Mouse (Mus musculus): ENCODE data around the gene Fchsd2. TPM values are rescaled to one million over a fixed set of nuclear protein-coding genes. Genes with fewer than 3 reads are reported as not detected.

Gene Fchsd2
- polyA plus RNA-seq, 1 experiment from 2014 or later = 35.5 TPM

- Histone ChIP-seq H3K4me3 (ENCODE audit: low read length) (no peak overlapping the region), H3K9me3 (ENCODE audit: control insufficient read depth, low read length) (no peaks in the 10 kb centered on the region), H3K27me3 (ENCODE audit: control insufficient read depth, insufficient read depth, low read length) (no peaks in the 10 kb centered on the region), H3K4me2 (replicated peaks; ENCODE audit: low read depth, low read length) (no peak overlapping the region), H3K4me1 (ENCODE audit: control insufficient read depth, insufficient read depth, low read length) (peaks cover 7% of the 10 kb centered on the region), H3K27ac (ENCODE audit: low read depth, low read length) (no peak overlapping the region), H3K9ac (ENCODE audit: low read depth, low read length) (no peak overlapping the region), H3K36me3 (ENCODE audit: control insufficient read depth, insufficient read depth, low read length) (no peaks in the 10 kb centered on the region)
- no peak for ATAC-seq (ENCODE audit: low FRiP score, low TSS enrichment)
- 48% methylated on average over 6 of the region's 6 CpGs for WGBS
These were observed 231.7 kb downstream of the Fchsd2 start for GRCm38 (mm10) chr7:101324142-101324962.

DNA sequence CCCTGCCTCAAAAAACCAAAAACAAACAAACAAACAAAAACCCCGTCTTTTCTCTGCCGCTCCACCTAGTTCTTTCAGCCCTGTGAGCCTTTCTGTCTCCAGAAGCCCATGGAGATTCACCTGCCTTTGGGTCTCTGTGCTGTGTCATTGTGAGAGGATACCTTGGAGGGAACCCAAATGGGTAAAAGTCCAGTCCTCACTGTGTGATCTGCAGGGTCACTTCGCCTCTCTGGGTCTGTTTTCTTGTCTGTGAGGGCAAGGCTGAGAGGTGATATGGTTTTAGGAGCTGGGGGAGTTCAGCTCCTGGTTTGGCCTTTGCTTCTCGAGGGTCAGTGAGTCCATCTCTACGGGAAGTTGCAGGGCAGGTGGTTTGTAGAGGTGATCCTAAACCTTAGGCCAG lies 233.3 kb downstream of the Fchsd2 start:
- ATAC-seq (ENCODE audit: low FRiP score, low TSS enrichment) = no peak
- Histone ChIP-seq H3K36me3 (ENCODE audit: control insufficient read depth, insufficient read depth, low read length) (no peaks in the 10 kb centered on the region; the same call in 1 of the 2 replicates), H3K27ac (ENCODE audit: low read depth, low read length) (no peak overlapping the region), H3K27me3 (ENCODE audit: control insufficient read depth, insufficient read depth, low read length) (no peaks in the 10 kb centered on the region), H3K4me2 (replicated peaks; ENCODE audit: low read depth, low read length) (no peak overlapping the region), H3K9ac (ENCODE audit: low read depth, low read length) (no peak overlapping the region), H3K4me1 (ENCODE audit: control insufficient read depth, insufficient read depth, low read length) (peaks cover 7% of the 10 kb centered on the region), H3K4me3 (ENCODE audit: low read length) (no peak overlapping the region), H3K9me3 (ENCODE audit: control insufficient read depth, low read length) (no peaks in the 10 kb centered on the region)
- WGBS = 73% methylated on average over 5 of the region's 5 CpGs

DNA sequence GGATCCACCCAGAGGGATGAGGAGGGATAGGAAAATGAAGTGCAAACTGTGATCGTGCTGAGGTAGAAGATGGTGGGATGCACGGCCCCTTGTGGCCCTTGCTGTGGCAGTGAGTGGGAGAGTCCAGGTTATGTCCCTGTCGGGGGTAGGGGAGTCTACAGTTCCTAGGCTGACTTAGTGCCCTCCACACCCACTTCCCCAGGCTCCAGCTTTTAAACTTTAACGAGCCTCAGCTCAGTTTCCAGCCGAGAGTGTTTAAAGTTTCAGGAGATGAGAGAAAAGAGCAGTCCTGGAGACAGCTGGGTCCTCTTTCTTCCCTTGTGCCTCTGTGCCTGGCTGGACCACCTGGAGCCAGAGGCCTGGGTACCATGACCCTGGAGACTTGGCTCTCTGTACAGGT lies 234.6 kb downstream of the Fchsd2 start:
- peaks cover 7% of the 10 kb centered on the region for H3K4me1 ChIP-seq (ENCODE audit: control insufficient read depth, insufficient read depth, low read length)
- H3K27ac ChIP-seq (ENCODE audit: low read depth, low read length) = no peak overlapping the region
- no peak for ATAC-seq (ENCODE audit: low FRiP score, low TSS enrichment)
- no peaks in the 10 kb centered on the region; the same call in 1 of the 2 replicates for H3K36me3 ChIP-seq (ENCODE audit: control insufficient read depth, insufficient read depth, low read length)
- H3K9ac ChIP-seq (ENCODE audit: low read depth, low read length) = no peak overlapping the region
- 21% methylated on average over 5 of the region's 5 CpGs for WGBS
- no peak overlapping the region for H3K4me2 ChIP-seq (replicated peaks; ENCODE audit: low read depth, low read length)
- no peak overlapping the region for H3K4me3 ChIP-seq (ENCODE audit: low read length)
- no peaks in the 10 kb centered on the region for H3K27me3 ChIP-seq (ENCODE audit: control insufficient read depth, insufficient read depth, low read length)
- H3K9me3 ChIP-seq (ENCODE audit: control insufficient read depth, low read length) = no peaks in the 10 kb centered on the region

GRCm38 (mm10) chr7:101327786-101328185 lies 235.1 kb downstream of the Fchsd2 start:
- no peaks in the 10 kb centered on the region; the same call in 1 of the 2 replicates for H3K36me3 ChIP-seq (ENCODE audit: control insufficient read depth, insufficient read depth, low read length)
- no peak for ATAC-seq (ENCODE audit: low FRiP score, low TSS enrichment)
- H3K4me3 ChIP-seq (ENCODE audit: low read length) = no peak overlapping the region
- peaks cover 7% of the 10 kb centered on the region for H3K4me1 ChIP-seq (ENCODE audit: control insufficient read depth, insufficient read depth, low read length)
- no peak overlapping the region for H3K9ac ChIP-seq (ENCODE audit: low read depth, low read length)
- H3K4me2 ChIP-seq (replicated peaks; ENCODE audit: low read depth, low read length) = no peak overlapping the region
- no peaks in the 10 kb centered on the region for H3K9me3 ChIP-seq (ENCODE audit: control insufficient read depth, low read length)
- no peak overlapping the region for H3K27ac ChIP-seq (ENCODE audit: low read depth, low read length)
- 90% methylated on average over 2 of the region's 2 CpGs for WGBS
- no peaks in the 10 kb centered on the region for H3K27me3 ChIP-seq (ENCODE audit: control insufficient read depth, insufficient read depth, low read length)

GRCm38 (mm10) chr7:101328621-101329158 lies 236.0 kb downstream of the Fchsd2 start:
- no peaks in the 10 kb centered on the region for H3K27me3 ChIP-seq (ENCODE audit: control insufficient read depth, insufficient read depth, low read length)
- WGBS = 71% methylated on average over 4 of the region's 4 CpGs
- H3K9ac ChIP-seq (ENCODE audit: low read depth, low read length) = no peak overlapping the region
- peaks cover 4% of the 10 kb centered on the region for H3K4me1 ChIP-seq (ENCODE audit: control insufficient read depth, insufficient read depth, low read length)
- H3K27ac ChIP-seq (ENCODE audit: low read depth, low read length) = no peak overlapping the region
- H3K4me3 ChIP-seq (ENCODE audit: low read length) = no peak overlapping the region
- ATAC-seq (ENCODE audit: low FRiP score, low TSS enrichment) = no peak
- H3K9me3 ChIP-seq (ENCODE audit: control insufficient read depth, low read length) = no peaks in the 10 kb centered on the region
- no peaks in the 10 kb centered on the region; the same call in 1 of the 2 replicates for H3K36me3 ChIP-seq (ENCODE audit: control insufficient read depth, insufficient read depth, low read length)
- no peak overlapping the region for H3K4me2 ChIP-seq (replicated peaks; ENCODE audit: low read depth, low read length)

DNA sequence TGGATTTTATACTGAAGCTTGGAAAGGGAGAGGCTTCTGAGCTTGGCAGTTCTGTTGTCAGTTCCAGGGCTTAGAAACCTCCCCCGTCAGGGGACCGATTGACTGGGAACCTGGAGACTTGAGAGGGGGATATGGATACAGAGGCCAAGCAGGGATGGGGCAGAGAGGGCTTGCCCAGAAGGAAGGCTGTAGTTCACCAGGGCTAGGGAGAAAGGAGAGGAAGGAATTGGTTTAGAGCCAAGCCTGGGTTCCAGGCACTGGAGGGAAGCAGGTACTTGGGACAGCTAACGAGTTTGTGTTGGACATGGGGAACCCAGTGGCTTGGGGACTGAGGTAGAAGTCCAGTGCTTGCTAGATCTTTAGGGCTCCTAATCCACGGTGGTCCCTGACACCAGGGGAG lies 236.9 kb downstream of the Fchsd2 start:
- Histone ChIP-seq H3K27me3 (ENCODE audit: control insufficient read depth, insufficient read depth, low read length) (no peaks in the 10 kb centered on the region), H3K4me3 (ENCODE audit: low read length) (no peak overlapping the region), H3K4me1 (ENCODE audit: control insufficient read depth, insufficient read depth, low read length) (peaks cover 4% of the 10 kb centered on the region; the same call in 1 of the 2 replicates), H3K9me3 (ENCODE audit: control insufficient read depth, low read length) (no peaks in the 10 kb centered on the region), H3K36me3 (ENCODE audit: control insufficient read depth, insufficient read depth, low read length) (no peaks in the 10 kb centered on the region; the same call in 1 of the 2 replicates), H3K9ac (ENCODE audit: low read depth, low read length) (no peak overlapping the region), H3K4me2 (replicated peaks; ENCODE audit: low read depth, low read length) (no peak overlapping the region), H3K27ac (ENCODE audit: low read depth, low read length) (no peak overlapping the region)
- WGBS = 81% methylated on average over 4 of the region's 4 CpGs
- ATAC-seq (ENCODE audit: low FRiP score, low TSS enrichment) = no peak

DNA sequence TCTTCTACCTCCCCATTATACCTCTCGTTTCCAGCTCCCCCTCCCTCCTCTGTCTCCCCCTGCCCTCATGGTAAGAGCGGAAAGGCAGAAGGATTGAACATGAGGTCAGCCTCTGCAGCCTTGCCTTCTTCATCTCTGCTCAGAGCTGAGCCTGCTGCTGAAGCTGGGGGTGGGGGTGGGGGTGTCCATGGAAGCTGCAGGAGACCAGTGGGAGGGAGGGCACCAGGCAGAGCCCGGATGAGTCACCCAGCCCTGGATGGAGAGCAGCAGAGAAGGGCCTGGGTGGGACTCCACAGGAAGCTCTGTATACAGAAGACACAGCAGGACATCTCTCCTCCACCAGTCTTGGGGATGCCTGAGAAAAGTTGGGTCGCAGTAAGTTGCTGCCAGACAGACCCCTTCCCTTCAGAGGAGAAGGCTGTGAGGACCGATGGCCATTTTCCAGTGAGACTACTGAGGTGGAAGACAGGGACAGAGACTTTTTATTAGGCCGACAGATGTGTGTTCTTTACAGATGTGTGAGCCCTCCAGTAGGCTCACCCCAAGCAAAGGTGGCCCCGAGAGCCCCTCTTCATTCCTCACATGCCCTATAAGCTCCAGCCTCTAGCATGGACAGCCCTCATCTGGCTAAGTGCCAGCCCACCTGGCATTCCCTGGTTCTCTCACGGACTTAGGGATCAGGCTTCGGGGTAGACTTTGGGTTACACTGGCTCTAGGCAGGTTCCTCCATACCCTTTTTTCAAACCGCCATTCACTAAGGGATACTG lies 237.6 kb downstream of the Fchsd2 start:
- ATAC-seq (ENCODE audit: low FRiP score, low TSS enrichment) = no peak
- H3K9me3 ChIP-seq (ENCODE audit: control insufficient read depth, low read length) = no peaks in the 10 kb centered on the region
- 75% methylated on average over 10 of the region's 10 CpGs for WGBS

GRCm38 (mm10) chr7:101330841-101331173 lies 238.1 kb downstream of the Fchsd2 start:
- Histone ChIP-seq H3K9ac (ENCODE audit: low read depth, low read length) (no peak overlapping the region), H3K4me1 (ENCODE audit: control insufficient read depth, insufficient read depth, low read length) (peaks cover 4% of the 10 kb centered on the region; the same call in 1 of the 2 replicates), H3K4me3 (ENCODE audit: low read length) (no peak overlapping the region), H3K9me3 (ENCODE audit: control insufficient read depth, low read length) (no peaks in the 10 kb centered on the region), H3K4me2 (replicated peaks; ENCODE audit: low read depth, low read length) (no peak overlapping the region), H3K36me3 (ENCODE audit: control insufficient read depth, insufficient read depth, low read length) (no peaks in the 10 kb centered on the region; the same call in none of the 2 replicates), H3K27ac (ENCODE audit: low read depth, low read length) (no peak overlapping the region), H3K27me3 (ENCODE audit: control insufficient read depth, insufficient read depth, low read length) (no peaks in the 10 kb centered on the region)
- 68% methylated on average over 4 of the region's 4 CpGs for WGBS
- no peak for ATAC-seq (ENCODE audit: low FRiP score, low TSS enrichment)

More for the DNA sequence above, 237.6 kb downstream of the Fchsd2 start:
- Histone ChIP-seq H3K27ac (ENCODE audit: low read depth, low read length) (no peak overlapping the region), H3K4me1 (ENCODE audit: control insufficient read depth, insufficient read depth, low read length) (peaks cover 4% of the 10 kb centered on the region; the same call in 1 of the 2 replicates), H3K4me2 (replicated peaks; ENCODE audit: low read depth, low read length) (no peak overlapping the region), H3K9ac (ENCODE audit: low read depth, low read length) (no peak overlapping the region), H3K27me3 (ENCODE audit: control insufficient read depth, insufficient read depth, low read length) (no peaks in the 10 kb centered on the region), H3K36me3 (ENCODE audit: control insufficient read depth, insufficient read depth, low read length) (no peaks in the 10 kb centered on the region; the same call in none of the 2 replicates), H3K4me3 (ENCODE audit: low read length) (no peak overlapping the region)

All from kidney, embryonic 14.5 days (tissue).